Mouse (Mus musculus): Measurements from ENCODE around the gene Slco3a1. TPM values are rescaled to one million over a fixed set of nuclear protein-coding genes. Genes with fewer than 3 reads are reported as not detected.

The Slco3a1 gene
- total and polyA plus RNA-seq, 2 experiments, result 2.1 to 4.3 TPM

DNA sequence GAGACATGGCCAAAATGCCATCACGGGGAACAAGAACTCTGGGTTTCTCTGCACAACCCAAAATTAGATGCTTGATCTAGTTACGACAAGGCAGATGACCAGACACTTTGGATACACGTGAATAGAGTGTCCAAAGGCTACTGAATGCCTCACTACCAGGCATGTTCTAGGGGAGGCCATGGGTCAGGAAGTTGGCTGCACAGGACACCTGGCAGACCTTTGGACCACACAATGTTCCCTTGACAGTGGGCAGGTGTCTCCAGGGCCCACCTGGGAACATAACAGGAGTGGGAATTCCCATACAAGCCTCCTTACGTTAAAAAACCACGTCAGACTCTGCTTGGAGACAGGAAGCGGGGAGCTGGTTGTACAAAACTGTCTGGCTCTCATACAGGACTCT, 181.5 kb downstream of the Slco3a1 start:
- H3K27me3 ChIP-seq (ENCODE audit: control insufficient read depth, insufficient read depth, low read length), result no peaks in the 10 kb centered on the region
- peaks cover 6% of the 10 kb centered on the region; the same call in 1 of the 2 replicates for H3K4me1 ChIP-seq (ENCODE audit: control insufficient read depth, insufficient read depth, low read length)
- TF ChIP-seq POLR2A (IDR thresholded peaks at IDR 0.05; ENCODE audit: extremely low read depth, insufficient read depth, low read length), result no peak
- no peaks in the 10 kb centered on the region for H3K36me3 ChIP-seq (ENCODE audit: control insufficient read depth, insufficient read depth, low read length)
- H3K27ac ChIP-seq (replicated peaks; ENCODE audit: insufficient read depth, low read depth, low read length), result no peak overlapping the region
- H3K4me3 ChIP-seq (ENCODE audit: insufficient read depth, low read depth, low read length), result no peak overlapping the region
- H3K9ac ChIP-seq (ENCODE audit: low read depth, low read length), result no peak overlapping the region
- no peak for DNase-seq (ENCODE audit: extremely low read depth, low read depth, low spot score)
- no peaks in the 10 kb centered on the region for H3K79me2 ChIP-seq (ENCODE audit: control insufficient read depth, insufficient read depth, low read length)
- whole genome bisulfite sequencing, result 87% methylated on average over 6 of the region's 6 CpGs

DNA sequence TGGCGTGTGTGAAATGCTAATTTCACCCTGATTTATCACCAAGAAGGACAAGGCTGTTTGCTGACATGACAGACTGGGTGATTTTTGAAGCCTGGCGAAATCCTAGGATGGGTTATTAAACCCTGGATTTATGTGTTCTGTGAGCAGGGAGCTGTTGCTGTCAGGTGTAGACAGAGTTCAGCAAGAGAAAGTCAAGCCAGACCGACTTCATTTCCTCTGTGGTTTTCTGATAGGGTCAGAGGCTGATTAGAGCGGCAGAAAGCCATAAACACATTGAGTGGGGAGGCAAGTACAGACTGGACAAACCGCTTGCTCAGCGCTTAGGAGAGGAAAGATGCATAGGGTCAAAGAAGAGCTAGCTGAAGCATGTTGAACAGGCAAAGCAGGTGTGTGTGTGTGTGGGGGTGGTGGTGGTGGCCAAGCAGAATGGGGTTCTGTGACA, 182.4 kb downstream of the Slco3a1 start:
- Histone ChIP-seq H3K4me3 (ENCODE audit: insufficient read depth, low read depth, low read length) (no peak overlapping the region), H3K27ac (replicated peaks; ENCODE audit: insufficient read depth, low read depth, low read length) (no peak overlapping the region), H3K79me2 (ENCODE audit: control insufficient read depth, insufficient read depth, low read length) (no peaks in the 10 kb centered on the region), H3K27me3 (ENCODE audit: control insufficient read depth, insufficient read depth, low read length) (no peaks in the 10 kb centered on the region), H3K9ac (ENCODE audit: low read depth, low read length) (no peak overlapping the region), H3K4me1 (ENCODE audit: control insufficient read depth, insufficient read depth, low read length) (peaks cover 6% of the 10 kb centered on the region; the same call in 1 of the 2 replicates), H3K36me3 (ENCODE audit: control insufficient read depth, insufficient read depth, low read length) (no peaks in the 10 kb centered on the region)
- TF ChIP-seq POLR2A (IDR thresholded peaks at IDR 0.05; ENCODE audit: extremely low read depth, insufficient read depth, low read length) (no peak), CTCF (IDR thresholded peaks at IDR 0.05; ENCODE audit: low read depth, low read length) (no peak)
- no peak for DNase-seq (ENCODE audit: extremely low read depth, low read depth, low spot score)
- 68% methylated on average over 6 of the region's 6 CpGs for WGBS

- Histone ChIP-seq H3K27me3 (ENCODE audit: control insufficient read depth, insufficient read depth, low read length) (no peaks in the 10 kb centered on the region), H3K9ac (ENCODE audit: low read depth, low read length) (no peak overlapping the region), H3K79me2 (ENCODE audit: control insufficient read depth, insufficient read depth, low read length) (no peaks in the 10 kb centered on the region), H3K4me1 (ENCODE audit: control insufficient read depth, insufficient read depth, low read length) (peaks cover 6% of the 10 kb centered on the region; the same call in 1 of the 2 replicates), H3K36me3 (ENCODE audit: control insufficient read depth, insufficient read depth, low read length) (no peaks in the 10 kb centered on the region), H3K4me3 (ENCODE audit: insufficient read depth, low read depth, low read length) (no peak overlapping the region), H3K27ac (replicated peaks; ENCODE audit: insufficient read depth, low read depth, low read length) (no peak overlapping the region)
- DNase-seq (ENCODE audit: extremely low read depth, low read depth, low spot score), result no peak
- WGBS, result 18% methylated on average over 2 of the region's 2 CpGs
- TF ChIP-seq CTCF (IDR thresholded peaks at IDR 0.05; ENCODE audit: low read depth, low read length) (no peak), POLR2A (IDR thresholded peaks at IDR 0.05; ENCODE audit: extremely low read depth, insufficient read depth, low read length) (no peak)
Observed at GRCm38 (mm10) chr7:74371656-74372055, 182.9 kb downstream of the Slco3a1 start.

DNA sequence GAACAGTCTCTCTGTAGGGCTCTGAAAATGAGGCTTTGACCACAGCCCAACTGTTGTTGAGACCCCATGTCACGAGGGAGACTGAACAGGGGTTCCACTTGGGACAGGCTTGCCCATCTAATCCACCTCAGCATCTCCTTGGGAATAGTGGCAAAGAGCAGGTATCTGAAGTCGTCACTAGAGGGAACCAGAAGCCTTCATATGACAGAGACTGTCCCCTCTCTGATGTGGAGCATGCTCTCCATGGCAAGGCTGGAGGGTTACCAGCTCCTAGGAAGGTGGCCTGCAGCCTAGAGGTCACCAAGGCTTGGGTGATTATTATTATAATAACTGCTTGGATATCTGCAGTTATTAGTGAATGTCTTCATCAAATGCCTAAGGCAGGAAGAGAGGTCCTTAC, 183.4 kb downstream of the Slco3a1 start:
- Histone ChIP-seq H3K27ac (replicated peaks; ENCODE audit: insufficient read depth, low read depth, low read length) (no peak overlapping the region), H3K79me2 (ENCODE audit: control insufficient read depth, insufficient read depth, low read length) (no peaks in the 10 kb centered on the region), H3K9ac (ENCODE audit: low read depth, low read length) (no peak overlapping the region), H3K4me1 (ENCODE audit: control insufficient read depth, insufficient read depth, low read length) (peaks cover 6% of the 10 kb centered on the region; the same call in 1 of the 2 replicates), H3K4me3 (ENCODE audit: insufficient read depth, low read depth, low read length) (no peak overlapping the region), H3K27me3 (ENCODE audit: control insufficient read depth, insufficient read depth, low read length) (no peaks in the 10 kb centered on the region), H3K36me3 (ENCODE audit: control insufficient read depth, insufficient read depth, low read length) (no peaks in the 10 kb centered on the region)
- TF ChIP-seq POLR2A (IDR thresholded peaks at IDR 0.05; ENCODE audit: extremely low read depth, insufficient read depth, low read length) (no peak), CTCF (IDR thresholded peaks at IDR 0.05; ENCODE audit: low read depth, low read length) (peak; percentile 35)
- DNase-seq (ENCODE audit: extremely low read depth, low read depth, low spot score), result no peak
- 28% methylated on average over 2 of the region's 2 CpGs for WGBS

GRCm38 (mm10) chr7:74369657-74370056, 184.9 kb downstream of the Slco3a1 start:
- no peak for DNase-seq (ENCODE audit: extremely low read depth, low read depth, low spot score)
- Histone ChIP-seq H3K4me1 (ENCODE audit: control insufficient read depth, insufficient read depth, low read length) (peaks cover 5% of the 10 kb centered on the region; the same call in 1 of the 2 replicates), H3K36me3 (ENCODE audit: control insufficient read depth, insufficient read depth, low read length) (no peaks in the 10 kb centered on the region), H3K4me3 (ENCODE audit: insufficient read depth, low read depth, low read length) (no peak overlapping the region), H3K27ac (replicated peaks; ENCODE audit: insufficient read depth, low read depth, low read length) (no peak overlapping the region), H3K27me3 (ENCODE audit: control insufficient read depth, insufficient read depth, low read length) (no peaks in the 10 kb centered on the region), H3K79me2 (ENCODE audit: control insufficient read depth, insufficient read depth, low read length) (no peaks in the 10 kb centered on the region), H3K9ac (ENCODE audit: low read depth, low read length) (no peak overlapping the region)
- WGBS, result 59% methylated on average over 4 of the region's 4 CpGs
- TF ChIP-seq POLR2A (IDR thresholded peaks at IDR 0.05; ENCODE audit: extremely low read depth, insufficient read depth, low read length), result no peak
- TF ChIP-seq CTCF (IDR thresholded peaks at IDR 0.05; ENCODE audit: low read depth, low read length), result no peak

GRCm38 (mm10) chr7:74368256-74368980, 186.2 kb downstream of the Slco3a1 start:
- no peak overlapping the region for H3K9ac ChIP-seq (ENCODE audit: low read depth, low read length)
- H3K36me3 ChIP-seq (ENCODE audit: control insufficient read depth, insufficient read depth, low read length), result no peaks in the 10 kb centered on the region
- peaks cover 4% of the 10 kb centered on the region; the same call in 1 of the 2 replicates for H3K4me1 ChIP-seq (ENCODE audit: control insufficient read depth, insufficient read depth, low read length)
- no peaks in the 10 kb centered on the region for H3K27me3 ChIP-seq (ENCODE audit: control insufficient read depth, insufficient read depth, low read length)
- DNase-seq (ENCODE audit: extremely low read depth, low read depth, low spot score), result no peak
- 72% methylated on average over 11 of the region's 11 CpGs for WGBS
- no peak overlapping the region for H3K27ac ChIP-seq (replicated peaks; ENCODE audit: insufficient read depth, low read depth, low read length)
- TF ChIP-seq CTCF (IDR thresholded peaks at IDR 0.05; ENCODE audit: low read depth, low read length), result no peak
- TF ChIP-seq POLR2A (IDR thresholded peaks at IDR 0.05; ENCODE audit: extremely low read depth, insufficient read depth, low read length), result no peak
- H3K79me2 ChIP-seq (ENCODE audit: control insufficient read depth, insufficient read depth, low read length), result no peaks in the 10 kb centered on the region
- H3K4me3 ChIP-seq (ENCODE audit: insufficient read depth, low read depth, low read length), result no peak overlapping the region

All from liver, adult 2 months (tissue).